ENCODE assay signal across 8 mouse cellular contexts in the genomic region with DNA sequence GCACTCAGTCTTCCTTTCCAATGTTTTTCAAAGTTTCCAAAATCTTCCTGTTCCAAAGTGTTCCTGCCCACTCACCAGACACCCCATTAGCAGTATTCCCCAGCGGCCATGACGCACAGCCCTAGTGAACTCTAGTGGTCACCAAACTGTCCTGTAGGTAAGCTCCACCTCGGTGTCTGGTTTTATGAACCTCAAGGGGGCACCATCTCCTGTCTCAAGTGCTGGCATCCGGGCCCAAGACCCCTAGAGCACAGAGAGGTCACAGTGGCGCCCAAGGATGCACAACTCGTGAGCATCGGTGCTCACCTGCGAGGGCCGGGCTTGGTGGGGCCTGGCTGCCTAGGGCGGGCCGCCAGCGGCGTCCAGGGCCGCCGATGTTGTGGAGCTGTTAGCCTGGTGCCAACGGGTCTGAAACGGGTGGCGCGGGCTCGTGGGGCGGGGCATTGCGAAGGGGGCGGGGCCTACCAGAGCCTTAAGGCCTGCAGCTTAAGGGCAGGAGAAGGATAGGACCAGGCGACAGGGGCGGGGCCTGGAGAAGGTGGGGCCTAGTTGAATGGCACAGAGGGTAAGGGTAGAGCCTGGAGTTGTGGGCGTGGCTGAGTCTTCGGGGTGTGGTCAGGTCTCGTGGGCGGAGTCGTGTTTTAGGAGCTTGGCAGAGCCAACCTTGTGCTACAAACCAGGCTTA. TPM values are rescaled to one million over a fixed set of nuclear protein-coding genes. Genes with fewer than 3 reads are reported as not detected.
DNase-seq lines count a peak whose midpoint lies in the region; ATAC-seq and TF ChIP-seq lines count a peak whose summit lies in the region.

A gene (minus strand): TSS at position 415 of the 685 bp plus-strand sequence.

- H3K9me3 ChIP-seq in lung, postnatal 0 days (ENCODE audit: low read length), result no peaks in the 10 kb centered on the region

- H3K4me2 ChIP-seq in lung, postnatal 0 days (replicated peaks; ENCODE audit: low read depth, low read length), result peak within 1 kb of the TSS; percentile 39

- no peak for TF ChIP-seq EP300 in heart, adult 2 months (IDR thresholded peaks at IDR 0.05; ENCODE audit: insufficient read depth, low read depth, low read length)
- TF ChIP-seq EP300 in lung, postnatal 0 days (IDR thresholded peaks at IDR 0.05), result no peak

- no peaks in the 10 kb centered on the region for H3K79me2 ChIP-seq in heart, adult 2 months (replicated peaks; ENCODE audit: control insufficient read depth, insufficient read depth, low read length)

- H3K27me3 ChIP-seq in heart, adult 2 months (ENCODE audit: control insufficient read depth, insufficient read depth, low read length), result no peaks in the 10 kb centered on the region
- 0 out of 2 replicates have a peak, but pooled peaks cover 3% of the 10 kb centered on the region for H3K27me3 ChIP-seq in lung, postnatal 0 days (replicated peaks; ENCODE audit: insufficient read depth, low read length)

- DNase-seq in 3134 (ENCODE audit: extremely low read depth, insufficient read length, low spot score) (peak; percentile 100), MEL-GATA-1-ER (ENCODE audit: extremely low read depth, low read depth) (peak; percentile 92)
- peak; percentile 81 for DNase-seq in embryo, embryonic 11 days
- DNase-seq in heart, adult 2 months, result peak; percentile 52 to 74
- peak; percentile 85 to 87 for DNase-seq in kidney, adult 8-10 months
- peak; percentile 93 for DNase-seq in lung, postnatal 0 days (ENCODE audit: low spot score)
- peak; percentile 80 for DNase-seq in ovary, postnatal 36 days (ENCODE audit: low spot score)
- DNase-seq in thymus, postnatal 4 days, result peak; percentile 95

- no peak for TF ChIP-seq POLR2A in heart, adult 2 months (IDR thresholded peaks at IDR 0.05; ENCODE audit: insufficient read depth, low read depth, low read length)

- no peak within 1 kb of the TSS for H3K9ac ChIP-seq in heart, adult 2 months (ENCODE audit: low read depth, low read length)
- H3K9ac ChIP-seq in lung, postnatal 0 days (replicated peaks; ENCODE audit: low read depth), result no peak within 1 kb of the TSS

- no peaks in the 10 kb centered on the region; the same call in 1 of the 2 replicates for H3K4me1 ChIP-seq in heart, adult 2 months (ENCODE audit: control insufficient read depth, insufficient read depth, low read length)
- H3K4me1 ChIP-seq in lung, postnatal 0 days (ENCODE audit: insufficient read depth, low read depth, low read length), result no peaks in the 10 kb centered on the region

- no peak within 1 kb of the TSS for H3K4me3 ChIP-seq in heart, adult 2 months
- H3K4me3 ChIP-seq in lung, postnatal 0 days (ENCODE audit: low read depth, low read length), result no peak within 1 kb of the TSS

- no peak within 1 kb of the TSS for H3K27ac ChIP-seq in heart, adult 2 months
- no peak within 1 kb of the TSS for H3K27ac ChIP-seq in lung, postnatal 0 days (ENCODE audit: low read length)

- TF ChIP-seq CTCF in heart, adult 2 months (IDR thresholded peaks at IDR 0.05), result peak; percentile 22; the same call in 1 of the 2 replicates
- TF ChIP-seq CTCF in lung, postnatal 0 days (IDR thresholded peaks at IDR 0.05), result peak; percentile 56

- peak; percentile 93 for ATAC-seq in lung, postnatal 0 days

- 5% methylated on average over 30 of the region's 30 CpGs for WGBS in heart, adult 2 months
- 4% methylated on average over 30 of the region's 30 CpGs for WGBS in lung, postnatal 0 days

- H3K36me3 ChIP-seq in heart, adult 2 months (ENCODE audit: control insufficient read depth, insufficient read depth, low read length), result no peaks in the 10 kb centered on the region
- H3K36me3 ChIP-seq in lung, postnatal 0 days (ENCODE audit: insufficient read depth, low read length), result peaks cover 8% of the 10 kb centered on the region

- intact Hi-C loops in heart, adult 2 months (cut with DNase I), result no loop called here

RNA-seq across cellular contexts. Expression of the gene that starts here (rescaled TPM):
- total RNA-seq in heart, adult 2 months (2021), result not detected
- 0.39 and 0.50 TPM in 2 replicates for polyA plus RNA-seq in heart, adult 2 months (2012; rRNA removed)
- polyA plus RNA-seq in lung, postnatal 0 days (2015; fragmentation: Nextera tagmentation; extraction: Ambion mirVana), result 0.04 and 0.10 TPM in 2 replicates

Comparison
In these comparisons a context has a peak if more than half of its experiments do, and no peak if none do; other contexts are left out.
1. Peak in DNase-seq in heart, adult 2 months; RNA of the gene not detected or under 1 TPM.
2. Peak in DNase-seq, ATAC-seq and H3K4me2 ChIP-seq in lung, postnatal 0 days; RNA of the gene not detected or under 1 TPM.